Mouse (Mus musculus) liver, postnatal 0 days (tissue): ENCODE data around the gene Asxl1. TPM values are rescaled to one million over a fixed set of nuclear protein-coding genes. Genes with fewer than 3 reads are reported as not detected.

Experiments used
- ATAC-seq: fragments of 200-750 bp; cut with Nextera tagmentation; 2 replicates; pipeline ENCODE4 v1.8.0; 2017; ENCODE audit warnings: mild to moderate bottlenecking, moderate library complexity
- DNase-seq: peaks from one replicate; pipeline ENCODE4 v3.0.0-alpha.2; 2016
- H3K27ac ChIP-seq: fragments of 300-500 bp; sonication (generic); 2 replicates; pipeline ENCODE4 v1.5.1; 2014; ENCODE audit warnings: antibody characterized with exemption, moderate library complexity, mild to moderate bottlenecking, low read depth
- H3K27me3 ChIP-seq: fragments of 300-500 bp; sonication (generic); 2 replicates; pipeline ENCODE4 v1.6.1; 2014; ENCODE audit warnings: low read length, control low read depth, mixed read lengths; ENCODE audit not compliant: insufficient read depth
- H3K36me3 ChIP-seq: fragments of 300-500 bp; sonication (generic); replicated peaks from 2 replicates; pipeline ENCODE4 v1.6.1; 2014; ENCODE audit warnings: mild to moderate bottlenecking, control low read depth, low read length, moderate library complexity, mixed read lengths; ENCODE audit not compliant: insufficient read depth
- H3K4me1 ChIP-seq: fragments of 300-500 bp; sonication (generic); 2 replicates; pipeline ENCODE4 v1.6.1; 2014; ENCODE audit warnings: antibody characterized with exemption, mild to moderate bottlenecking, control low read depth; ENCODE audit not compliant: insufficient read depth
- H3K4me2 ChIP-seq: fragments of 300-500 bp; sonication (generic); 2 replicates; pipeline ENCODE4 v1.6.1; 2014; ENCODE audit warnings: low read depth, mild to moderate bottlenecking, low read length, moderate library complexity, mixed read lengths
- H3K4me3 ChIP-seq: fragments of 300-500 bp; sonication (generic); 2 replicates; pipeline ENCODE4 v1.5.1; 2014; ENCODE audit warnings: low read depth, low read length
- H3K9ac ChIP-seq: fragments of 300-500 bp; sonication (generic); replicated peaks from 2 replicates; pipeline ENCODE4 v1.6.1; 2014; ENCODE audit warnings: mild to moderate bottlenecking, moderate library complexity
- H3K9me3 ChIP-seq: fragments of 300-500 bp; sonication (generic); 2 replicates; pipeline ENCODE4 v1.6.1; 2016; ENCODE audit warnings: mild to moderate bottlenecking, control low read depth, low read length, mixed read lengths
- CTCF ChIP-seq: sonication (generic); IDR thresholded peaks from 2 replicates; pipeline ENCODE4 v1.5.1; 2016; ENCODE audit warnings: antibody characterized with exemption, low read depth
- EP300 ChIP-seq: IDR thresholded peaks from 2 replicates; pipeline ENCODE4 v1.6.1; 2016; ENCODE audit warnings: antibody characterized with exemption, low read depth, mild to moderate bottlenecking
- WGBS: fragments of 180-500 bp; shearing (Covaris S2); extraction: QIAGEN DNeasy Blood & Tissue Kit; methylation state at CpG from one replicate; pipeline ENCODE4 v1.1.7; 2014; ENCODE audit not compliant: insufficient replicate concordance; 5-methylcytosine and 5-hydroxymethylcytosine counted together
- polyA plus RNA-seq: library from polyadenylated mRNA; unstranded; fragments of >200 nt; fragmentation: Nextera tagmentation; extraction: Ambion mirVana; gene quantifications from 2 replicates; pipeline ENCODE4 v1.2.1, GENCODE M21; 2015

The Asxl1 gene
- polyA plus RNA-seq, 1 experiment from 2014 or later: 5.7 TPM

DNA sequence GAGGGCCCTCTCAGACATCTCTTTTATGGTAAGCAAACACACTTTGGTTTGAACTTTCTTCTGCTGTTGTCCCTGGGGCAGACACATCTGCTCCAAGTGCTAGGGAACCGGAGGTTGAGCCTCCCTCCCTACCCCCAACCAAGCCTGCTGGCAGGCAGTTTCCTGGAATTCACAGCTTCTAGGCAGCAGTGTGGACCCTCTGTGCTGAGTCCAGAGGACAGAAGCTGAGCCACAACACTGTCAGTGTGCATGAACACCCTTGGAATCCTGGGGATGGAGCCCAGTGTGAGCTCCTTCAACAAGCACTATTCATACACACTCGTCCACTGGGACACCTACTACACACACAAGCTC lies 91.7 kb downstream of the Asxl1 start:
- Histone ChIP-seq H3K9ac (peak overlapping the region; percentile 31; the same call in 1 of the 2 replicates), H3K36me3 (no peaks in the 10 kb centered on the region; the same call in 1 of the 2 replicates), H3K9me3 (no peaks in the 10 kb centered on the region), H3K4me1 (peaks cover 43% of the 10 kb centered on the region), H3K4me3 (no peak overlapping the region), H3K27ac (peak overlapping the region; percentile 59), H3K27me3 (no peaks in the 10 kb centered on the region), H3K4me2 (no peak overlapping the region)
- no peak for DNase-seq
- ATAC-seq: no peak
- 54% methylated on average over 2 of the region's 2 CpGs for WGBS
- TF ChIP-seq EP300 (no peak), CTCF (no peak)

- H3K4me2 ChIP-seq: no peak overlapping the region; the same call in 1 of the 2 replicates
- H3K27ac ChIP-seq: no peak overlapping the region
- no peak overlapping the region for H3K9ac ChIP-seq
Observed at GRCm38 (mm10) chr2:153440755-153441154, 95.1 kb downstream of the Asxl1 start.

DNA sequence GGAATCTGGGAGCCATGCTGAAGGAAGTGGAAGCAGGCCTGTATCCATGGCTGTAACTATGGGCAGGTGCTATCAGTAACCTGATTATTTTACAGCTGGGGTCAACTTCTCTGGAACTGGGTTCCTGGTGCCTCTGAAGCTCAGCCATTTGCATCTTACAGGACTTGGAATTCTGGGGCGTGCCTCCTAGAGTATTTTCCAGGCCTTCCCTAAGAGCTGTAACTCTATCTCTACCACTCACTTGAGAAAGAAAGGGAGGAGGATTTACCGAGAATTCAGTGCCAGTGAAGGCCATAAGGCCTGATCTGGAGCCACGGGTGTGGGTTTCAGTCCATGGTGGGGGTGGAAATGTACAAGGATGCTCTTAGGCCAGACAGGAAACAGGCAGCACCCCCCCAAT lies 95.6 kb downstream of the Asxl1 start:
- H3K4me1 ChIP-seq: peaks cover 50% of the 10 kb centered on the region
- WGBS: 67% methylated on average over 3 of the region's 3 CpGs
- DNase-seq: no peak
- H3K4me3 ChIP-seq: no peak overlapping the region
- 0 out of 2 replicates have a peak overlapping the region, but pooled peaks have one; percentile 11 for H3K27ac ChIP-seq
- no peaks in the 10 kb centered on the region for H3K36me3 ChIP-seq
- no peak for ATAC-seq
- peaks cover 14% of the 10 kb centered on the region for H3K27me3 ChIP-seq
- TF ChIP-seq CTCF (no peak), EP300 (no peak)
- no peaks in the 10 kb centered on the region for H3K9me3 ChIP-seq
- H3K4me2 ChIP-seq: no peak overlapping the region
- H3K9ac ChIP-seq: no peak overlapping the region

More at GRCm38 (mm10) chr2:153440755-153441154, 95.1 kb downstream of the Asxl1 start:
- Histone ChIP-seq H3K9me3 (no peaks in the 10 kb centered on the region), H3K4me3 (no peak overlapping the region), H3K36me3 (no peaks in the 10 kb centered on the region), H3K27me3 (peaks cover 14% of the 10 kb centered on the region), H3K4me1 (peaks cover 51% of the 10 kb centered on the region)
- ATAC-seq (no peak), DNase-seq (no peak)
- TF ChIP-seq EP300: no peak
- no peak for TF ChIP-seq CTCF
- 49% methylated on average over 2 of the region's 2 CpGs for WGBS

GRCm38 (mm10) chr2:153442720-153443119 lies 97.1 kb downstream of the Asxl1 start:
- ATAC-seq (no peak), DNase-seq (peak; percentile 13)
- Histone ChIP-seq H3K9ac (0 out of 2 replicates have a peak overlapping the region, but pooled peaks have one; percentile 61), H3K9me3 (no peaks in the 10 kb centered on the region), H3K4me2 (peak overlapping the region; percentile 99), H3K27me3 (peaks cover 14% of the 10 kb centered on the region), H3K27ac (no peak overlapping the region), H3K4me1 (peaks cover 40% of the 10 kb centered on the region), H3K36me3 (no peaks in the 10 kb centered on the region), H3K4me3 (peak overlapping the region; percentile 63; the same call in 1 of the 2 replicates)
- 44% methylated on average over 5 of the region's 5 CpGs for WGBS
- TF ChIP-seq CTCF: no peak
- TF ChIP-seq EP300: no peak

- no peaks in the 10 kb centered on the region for H3K9me3 ChIP-seq
- WGBS: under 1% methylated on average over 55 of the region's 59 CpGs
- peaks cover 34% of the 10 kb centered on the region for H3K4me1 ChIP-seq
- peak; percentile 49 for DNase-seq
- H3K4me2 ChIP-seq: peak overlapping the region; percentile 99
- no peak for TF ChIP-seq EP300
- no peak for TF ChIP-seq CTCF
- H3K9ac ChIP-seq: peak overlapping the region; percentile 61
- peak overlapping the region; percentile 59 for H3K27ac ChIP-seq
- peak overlapping the region; percentile 63 for H3K4me3 ChIP-seq
- ATAC-seq: peak; percentile 42
- H3K27me3 ChIP-seq: peaks cover 14% of the 10 kb centered on the region
- no peaks in the 10 kb centered on the region for H3K36me3 ChIP-seq
Observed at GRCm38 (mm10) chr2:153443434-153444240, 98.0 kb downstream of the Asxl1 start.

DNA sequence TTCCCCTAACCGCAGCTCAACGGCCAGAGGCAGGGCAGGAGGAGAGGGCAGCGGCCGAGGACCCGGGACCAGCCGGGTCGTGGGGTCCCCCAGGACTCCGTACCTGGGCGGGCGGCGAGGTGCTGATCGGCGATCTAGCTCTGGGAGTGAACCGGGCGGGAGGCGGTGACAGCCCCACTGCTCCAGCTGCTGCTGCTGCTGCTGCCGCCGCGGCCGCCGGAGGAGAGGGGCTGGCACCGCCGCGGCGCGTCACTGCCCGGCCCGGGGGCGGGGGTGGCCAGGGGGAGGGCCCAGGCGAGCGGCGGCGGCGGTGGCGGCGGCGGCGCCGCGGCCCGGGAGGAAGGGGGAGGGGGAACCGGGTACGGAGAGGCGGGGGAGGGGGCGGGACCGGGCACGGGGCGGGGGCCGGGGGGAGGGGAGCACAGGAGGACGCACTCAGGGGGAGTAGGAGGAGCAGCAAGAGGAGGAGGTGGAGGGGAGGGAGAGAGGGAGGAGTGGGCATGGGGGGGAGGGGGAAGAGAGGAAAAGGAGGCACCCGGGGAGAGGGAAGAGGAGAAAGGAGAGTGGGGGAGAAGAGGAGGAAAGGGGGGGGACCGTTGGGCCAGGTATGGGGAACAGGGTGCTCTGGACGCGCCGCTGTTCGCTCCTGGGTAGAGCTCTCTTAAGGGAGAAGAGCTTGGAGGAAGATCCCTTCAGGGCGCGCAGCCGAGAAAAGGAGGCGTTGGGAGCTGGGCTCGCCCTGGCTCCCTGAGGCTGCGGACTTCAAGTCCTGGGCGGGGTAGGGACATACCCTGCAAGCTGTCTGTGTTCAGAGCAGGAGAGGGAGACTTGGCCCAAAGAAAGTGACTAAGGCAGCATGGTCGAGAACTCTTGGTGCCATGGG lies 98.9 kb downstream of the Asxl1 start:
- Histone ChIP-seq H3K36me3 (no peaks in the 10 kb centered on the region), H3K4me3 (peak overlapping the region; percentile 63), H3K27ac (peak overlapping the region; percentile 59), H3K9me3 (no peaks in the 10 kb centered on the region), H3K4me2 (peak overlapping the region; percentile 99), H3K4me1 (peaks cover 34% of the 10 kb centered on the region), H3K9ac (peak overlapping the region; percentile 61), H3K27me3 (peaks cover 14% of the 10 kb centered on the region)
- WGBS: 0% methylated on average over 28 of the region's 64 CpGs
- ATAC-seq: peak; percentile 75
- TF ChIP-seq CTCF (no peak), EP300 (no peak)
- DNase-seq: peak; percentile 74
